Mouse (Mus musculus): ENCODE measurements around the gene Hsd17b2. TPM values are rescaled to one million over a fixed set of nuclear protein-coding genes. Genes with fewer than 3 reads are reported as not detected.

The Hsd17b2 gene
- polyA plus RNA-seq, 1 experiment: not detected

GRCm38 (mm10) chr8:117792616-117793144, 91.0 kb downstream of the Hsd17b2 start:
- TF ChIP-seq GATA1 (IDR thresholded peaks at IDR 0.05; ENCODE audit: low read length) (no peak), TAL1 (IDR thresholded peaks at IDR 0.05; ENCODE audit: low read length) (no peak)
- no peaks in the 10 kb centered on the region for H3K27me3 ChIP-seq (ENCODE audit: control insufficient read depth)
- H3K4me3 ChIP-seq (replicated peaks): no peak overlapping the region
- no peaks in the 10 kb centered on the region for H3K9me3 ChIP-seq (ENCODE audit: control insufficient read depth, low read length)
- peaks cover 93% of the 10 kb centered on the region for H3K36me3 ChIP-seq (ENCODE audit: control insufficient read depth)
- no peaks in the 10 kb centered on the region; the same call in 1 of the 2 replicates for H3K4me1 ChIP-seq (ENCODE audit: control insufficient read depth)

- H3K27me3 ChIP-seq (ENCODE audit: control insufficient read depth): no peaks in the 10 kb centered on the region
- TF ChIP-seq GATA1 (IDR thresholded peaks at IDR 0.05; ENCODE audit: low read length) (no peak), TAL1 (IDR thresholded peaks at IDR 0.05; ENCODE audit: low read length) (no peak)
- peaks cover 99% of the 10 kb centered on the region for H3K36me3 ChIP-seq (ENCODE audit: control insufficient read depth)
- H3K4me1 ChIP-seq (ENCODE audit: control insufficient read depth): peaks cover 11% of the 10 kb centered on the region
- H3K9me3 ChIP-seq (ENCODE audit: control insufficient read depth, low read length): no peaks in the 10 kb centered on the region
- no peak overlapping the region for H3K4me3 ChIP-seq (replicated peaks)
Observed at GRCm38 (mm10) chr8:117794581-117794980, 92.9 kb downstream of the Hsd17b2 start.

DNA sequence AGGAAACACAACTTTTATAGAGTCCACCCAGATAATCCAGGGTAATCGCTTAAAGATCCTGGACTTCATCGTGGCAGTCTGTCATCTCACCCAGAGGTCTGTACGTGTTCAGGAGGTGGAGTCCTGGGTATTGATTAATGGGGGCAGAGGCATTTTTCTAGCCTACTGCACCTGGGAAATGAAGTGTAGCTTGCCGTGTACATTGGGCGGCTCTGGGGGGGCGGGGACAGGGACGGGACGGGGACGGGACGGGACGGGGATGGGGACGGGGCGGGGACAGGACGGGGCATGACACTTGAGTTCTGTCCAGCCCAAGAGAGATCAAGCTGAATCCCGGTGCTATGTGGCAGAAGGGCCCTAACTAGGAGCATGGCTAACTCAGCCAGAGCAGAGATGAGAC, 94.8 kb downstream of the Hsd17b2 start:
- Histone ChIP-seq H3K9me3 (ENCODE audit: control insufficient read depth, low read length) (no peaks in the 10 kb centered on the region), H3K36me3 (ENCODE audit: control insufficient read depth) (peaks cover 87% of the 10 kb centered on the region), H3K27me3 (ENCODE audit: control insufficient read depth) (no peaks in the 10 kb centered on the region), H3K4me3 (replicated peaks) (no peak overlapping the region), H3K4me1 (ENCODE audit: control insufficient read depth) (peaks cover 29% of the 10 kb centered on the region)
- no peak for TF ChIP-seq TAL1 (IDR thresholded peaks at IDR 0.05; ENCODE audit: low read length)
- TF ChIP-seq GATA1 (IDR thresholded peaks at IDR 0.05; ENCODE audit: low read length): no peak

DNA sequence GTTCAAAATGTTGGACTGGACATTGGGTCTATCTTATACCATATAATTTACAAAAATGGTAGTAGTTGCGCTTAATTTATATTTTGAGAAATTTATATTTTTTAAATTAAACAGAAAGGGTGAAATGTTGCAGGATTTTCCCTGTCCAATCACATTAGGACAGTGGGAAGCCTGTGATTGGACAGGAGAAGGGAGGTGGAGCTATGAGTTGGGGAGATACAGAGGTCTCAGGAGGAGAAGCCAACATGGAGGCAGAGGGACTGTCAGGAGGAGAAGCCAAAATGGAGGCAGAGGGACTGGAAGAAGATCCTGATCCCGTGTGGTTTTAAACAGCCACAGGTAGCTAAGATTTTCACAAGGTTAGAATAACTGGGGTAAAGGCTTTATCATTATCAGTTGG, 96.4 kb downstream of the Hsd17b2 start:
- no peaks in the 10 kb centered on the region for H3K9me3 ChIP-seq (ENCODE audit: control insufficient read depth, low read length)
- TF ChIP-seq GATA1 (IDR thresholded peaks at IDR 0.05; ENCODE audit: low read length): no peak
- no peak for TF ChIP-seq TAL1 (IDR thresholded peaks at IDR 0.05; ENCODE audit: low read length)
- peaks cover 71% of the 10 kb centered on the region for H3K36me3 ChIP-seq (ENCODE audit: control insufficient read depth)
- H3K4me3 ChIP-seq (replicated peaks): no peak overlapping the region
- peaks cover 40% of the 10 kb centered on the region for H3K4me1 ChIP-seq (ENCODE audit: control insufficient read depth)
- H3K27me3 ChIP-seq (ENCODE audit: control insufficient read depth): peaks cover 8% of the 10 kb centered on the region

- Histone ChIP-seq H3K9me3 (ENCODE audit: control insufficient read depth, low read length) (no peaks in the 10 kb centered on the region), H3K36me3 (ENCODE audit: control insufficient read depth) (peaks cover 36% of the 10 kb centered on the region), H3K4me3 (replicated peaks) (peak within 1 kb of the TSS; percentile 73), H3K27me3 (ENCODE audit: control insufficient read depth) (peaks cover 28% of the 10 kb centered on the region), H3K4me1 (ENCODE audit: control insufficient read depth) (peaks cover 40% of the 10 kb centered on the region)
- TF ChIP-seq GATA1 (IDR thresholded peaks at IDR 0.05; ENCODE audit: low read length) (peak; percentile 91), TAL1 (IDR thresholded peaks at IDR 0.05; ENCODE audit: low read length) (no peak)
Observed at GRCm38 (mm10) chr8:117801443-117802298, 100.0 kb downstream of the Hsd17b2 start, which contains the start of gene Mphosph6. Gene Mphosph6, minus strand, starts transcription at chr8:117801943.

- no peaks in the 10 kb centered on the region for H3K9me3 ChIP-seq (ENCODE audit: control insufficient read depth, low read length)
- H3K4me3 ChIP-seq (replicated peaks): peak overlapping the region; percentile 73
- TF ChIP-seq TAL1 (IDR thresholded peaks at IDR 0.05; ENCODE audit: low read length) (no peak), GATA1 (IDR thresholded peaks at IDR 0.05; ENCODE audit: low read length) (no peak)
- H3K36me3 ChIP-seq (ENCODE audit: control insufficient read depth): peaks cover 30% of the 10 kb centered on the region
- H3K27me3 ChIP-seq (ENCODE audit: control insufficient read depth): peaks cover 30% of the 10 kb centered on the region
- H3K4me1 ChIP-seq (ENCODE audit: control insufficient read depth): peaks cover 40% of the 10 kb centered on the region
Observed at GRCm38 (mm10) chr8:117802299-117802689, 100.6 kb downstream of the Hsd17b2 start.

DNA sequence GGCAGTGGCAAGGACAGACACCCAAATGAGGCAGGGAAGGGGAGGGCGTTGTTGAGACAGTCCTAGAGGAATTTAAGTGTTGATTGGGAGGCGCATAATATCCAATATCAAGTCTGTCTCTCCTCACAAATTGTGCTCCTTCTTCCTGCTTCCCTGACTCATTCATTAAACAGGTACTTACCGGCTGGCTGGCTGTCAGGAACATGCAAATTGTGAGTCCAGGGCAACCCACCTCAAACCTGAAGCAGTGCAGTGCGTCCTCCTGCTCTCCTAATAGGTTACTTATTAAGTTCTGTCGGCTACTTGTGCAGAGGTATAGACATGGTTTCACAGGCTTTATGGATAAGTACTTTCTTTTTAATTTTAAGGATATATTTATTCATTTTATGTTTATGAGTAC, 103.7 kb downstream of the Hsd17b2 start:
- H3K36me3 ChIP-seq (ENCODE audit: control insufficient read depth): no peaks in the 10 kb centered on the region
- H3K4me1 ChIP-seq (ENCODE audit: control insufficient read depth): peaks cover 21% of the 10 kb centered on the region
- H3K4me3 ChIP-seq (replicated peaks): no peak overlapping the region
- peaks cover 30% of the 10 kb centered on the region for H3K27me3 ChIP-seq (ENCODE audit: control insufficient read depth)
- H3K9me3 ChIP-seq (ENCODE audit: control insufficient read depth, low read length): no peaks in the 10 kb centered on the region
- TF ChIP-seq TAL1 (IDR thresholded peaks at IDR 0.05; ENCODE audit: low read length) (no peak), GATA1 (IDR thresholded peaks at IDR 0.05; ENCODE audit: low read length) (no peak)

Other genes with a start within 250 kb of the Hsd17b2 start
- gene Plcg2, start 203.6 kb upstream of the Hsd17b2 start, polyA plus RNA-seq (2012): 0.07 TPM in 2 replicates
- not detected in 2 replicates for gene Sdr42e1, start 28.2 kb upstream of the Hsd17b2 start, polyA plus RNA-seq (2012)
- gene Mphosph6, start 100.0 kb downstream of the Hsd17b2 start, polyA plus RNA-seq (2012): 0.38 and 0.60 TPM in 2 replicates

Measured in erythroblast, embryonic 14.5 days (primary cell).